Mouse (Mus musculus): Measurements from ENCODE around the gene Lrmp.
A peak's percentile ranks its signal among the peaks of the same experiment; 100 is the strongest.

Lrmp gene

DNA sequence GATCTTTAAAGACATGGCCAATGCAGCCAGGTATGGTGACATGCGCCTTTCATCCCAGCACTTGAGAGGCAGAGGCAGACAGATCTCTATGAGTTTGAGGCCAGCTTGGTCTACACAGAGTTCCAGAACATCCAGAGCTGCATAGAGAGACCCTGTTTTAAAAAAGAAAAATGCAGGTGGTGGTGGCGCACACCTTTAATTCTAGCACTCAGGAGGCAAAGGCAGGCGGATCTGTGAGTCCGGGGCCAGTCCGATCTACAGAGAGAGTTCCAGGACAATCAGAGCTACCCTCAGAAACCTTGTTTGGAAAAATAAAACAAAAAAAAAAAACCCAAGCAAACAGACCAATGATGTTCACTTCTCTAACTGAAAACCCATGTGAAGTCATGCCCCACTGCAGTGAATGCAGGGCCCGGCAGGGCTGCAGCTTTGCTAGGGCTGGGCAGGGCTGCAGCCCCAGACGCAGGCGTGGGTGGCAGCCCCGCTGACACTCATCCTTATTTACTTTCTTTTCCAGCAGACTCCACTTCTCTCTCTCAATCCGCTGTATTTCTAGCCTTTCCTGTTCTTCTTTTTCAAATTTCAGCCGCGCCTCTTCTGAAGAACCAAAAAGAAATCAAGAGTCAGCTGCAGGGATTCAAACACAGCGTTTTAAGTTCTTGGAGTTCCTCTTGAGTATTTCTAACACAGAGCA lies 87.1 kb downstream of the Lrmp start:
- no peak for DNase-seq (ENCODE audit: low read depth, low spot score)

DNA sequence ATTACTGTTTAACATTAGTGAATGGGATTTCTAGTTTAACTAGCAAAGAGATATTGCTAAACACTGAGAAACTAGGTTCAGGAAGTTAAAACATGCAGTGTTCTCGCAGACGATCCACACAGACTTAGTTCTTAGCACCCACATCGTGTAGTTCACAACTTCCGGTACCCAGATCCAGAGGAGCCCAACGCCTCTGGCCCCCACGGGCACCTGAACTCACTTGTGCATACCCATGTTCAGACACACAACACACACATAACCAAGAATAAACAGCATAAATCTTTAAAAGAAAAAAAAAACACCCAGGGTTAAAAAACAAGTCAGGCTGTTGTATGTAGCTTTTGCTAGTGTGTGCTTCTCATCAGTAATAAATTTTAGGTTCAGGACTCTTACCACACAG lies 89.0 kb downstream of the Lrmp start:
- no peak for DNase-seq (ENCODE audit: low read depth, low spot score)

DNA sequence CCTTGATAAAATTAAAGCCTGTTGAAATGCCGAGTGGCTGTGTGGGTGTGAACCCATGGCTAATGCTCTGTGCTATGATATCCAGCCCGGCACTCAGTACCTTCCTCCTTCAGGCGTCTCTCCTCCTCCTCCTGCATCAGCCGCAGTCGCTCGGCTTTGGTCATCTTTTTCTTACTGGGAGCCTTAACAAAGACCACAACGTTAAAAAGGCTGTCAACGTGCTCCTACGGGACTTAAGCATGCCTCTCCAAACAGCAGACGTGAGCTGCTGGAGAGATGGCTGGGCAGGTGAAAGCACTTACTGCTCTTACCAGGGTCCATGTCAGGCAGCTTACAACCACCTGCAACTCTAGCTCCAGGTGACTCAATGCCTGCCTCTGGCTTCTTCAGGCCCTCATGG lies 89.7 kb downstream of the Lrmp start:
- no peak for DNase-seq (ENCODE audit: low read depth, low spot score)

DNA sequence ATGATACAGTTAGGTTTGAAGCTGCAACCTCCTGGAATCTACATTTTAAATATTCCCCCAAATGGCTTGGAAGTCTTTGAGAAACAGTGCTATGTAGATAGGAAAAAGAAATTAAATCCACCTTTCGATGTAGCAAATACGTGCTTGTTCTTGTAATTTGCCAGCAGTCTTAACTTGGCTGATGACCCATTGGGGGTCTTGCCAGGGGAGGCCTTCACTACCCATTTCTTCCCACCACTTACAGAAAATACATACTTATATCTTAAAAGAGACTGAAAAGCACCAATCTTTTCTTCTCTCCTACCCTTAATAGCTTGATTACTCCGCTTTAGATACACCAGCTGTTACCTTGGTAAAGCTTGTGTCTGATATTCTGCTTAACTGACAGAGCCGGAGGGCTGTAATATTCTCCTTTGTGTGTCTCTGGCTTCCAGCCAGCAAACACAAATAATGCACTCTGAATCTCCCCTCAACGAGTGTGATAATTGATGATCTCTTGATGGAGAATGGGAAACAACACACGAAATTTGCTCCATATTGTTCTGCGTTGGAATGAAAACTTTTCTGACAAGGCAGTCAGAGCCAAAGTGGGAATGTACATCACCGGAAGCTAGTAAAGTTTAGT lies 94.7 kb downstream of the Lrmp start:
- no peak for DNase-seq (ENCODE audit: low read depth, low spot score)

DNA sequence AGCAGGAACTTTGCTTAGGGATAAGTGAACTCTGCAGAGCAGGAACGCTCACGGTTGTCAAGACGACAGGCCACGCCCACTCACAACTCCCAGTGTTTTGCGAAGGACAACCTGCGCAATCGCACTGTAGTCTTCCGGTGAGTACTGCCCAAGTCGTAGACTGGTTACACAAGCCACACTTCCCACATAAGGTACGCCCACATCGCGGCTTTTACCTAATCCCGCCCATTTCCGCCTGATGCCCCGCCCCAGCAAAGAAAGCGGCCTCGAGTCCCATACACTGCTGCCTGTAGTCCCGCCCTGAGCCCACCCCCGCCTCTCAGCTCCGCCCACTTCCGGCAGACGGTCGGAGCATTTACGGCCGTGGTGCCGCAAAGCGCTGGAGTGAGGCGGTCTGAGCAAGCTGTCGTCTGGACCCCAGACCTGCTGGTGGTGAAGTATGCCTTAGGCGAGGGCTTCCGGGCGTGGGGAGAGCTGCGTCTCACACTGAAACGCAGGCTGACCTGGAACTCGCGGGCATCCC lies 95.4 kb downstream of the Lrmp start, which contains the start of the genes Casc1 and Etfrf1:
Casc1 (minus strand) TSS at position 190 of the 523 bp plus-strand sequence.
Etfrf1 (plus strand) TSS at position 319 of the 523 bp plus-strand sequence.
- peak; percentile 98 for DNase-seq (ENCODE audit: low read depth, low spot score)

DNA sequence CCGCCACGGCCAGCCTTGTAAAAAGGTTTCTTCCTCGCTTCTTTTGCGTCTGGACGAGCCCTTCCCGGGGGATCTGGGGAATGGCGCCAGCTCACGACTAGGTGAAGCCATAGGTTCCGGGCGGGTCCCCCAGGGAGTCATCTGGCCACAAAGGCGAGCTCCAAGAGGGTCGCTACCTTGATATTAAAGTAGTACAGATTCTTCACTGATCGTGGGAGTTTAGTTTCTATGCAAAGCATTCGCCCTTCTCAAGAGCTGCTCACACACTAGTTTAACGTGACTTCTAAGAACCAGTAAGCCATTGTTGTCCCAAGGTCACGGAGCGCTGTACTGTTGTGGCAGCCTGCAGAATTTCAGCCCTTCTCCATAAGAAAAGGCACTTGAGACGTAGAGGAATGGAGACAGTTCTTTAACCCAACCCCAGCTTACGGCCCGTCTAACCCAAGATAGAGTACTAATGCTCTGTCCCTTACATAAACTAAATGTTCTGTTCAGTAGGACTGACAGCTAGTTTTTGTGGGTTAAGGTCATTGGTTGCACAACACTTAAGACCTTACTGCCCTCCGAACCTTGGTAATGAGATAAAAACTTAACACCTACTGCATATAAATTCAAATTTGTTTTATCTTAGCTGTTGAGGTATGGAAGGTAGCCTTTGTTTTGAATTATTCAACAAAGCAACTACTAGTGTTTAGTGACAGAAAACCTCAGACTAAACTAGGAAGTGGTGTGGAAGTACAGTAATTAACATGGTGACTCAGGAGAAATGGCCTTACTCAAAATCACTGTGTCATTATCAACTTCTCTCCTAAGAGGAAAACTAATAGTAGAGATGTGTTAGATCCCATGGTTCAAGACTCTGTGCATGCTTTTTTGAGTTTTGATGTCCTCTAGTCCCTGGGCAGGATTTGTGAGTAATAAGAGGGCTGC lies 96.2 kb downstream of the Lrmp start:
- peak; percentile 4 for DNase-seq (ENCODE audit: low read depth, low spot score)

DNA sequence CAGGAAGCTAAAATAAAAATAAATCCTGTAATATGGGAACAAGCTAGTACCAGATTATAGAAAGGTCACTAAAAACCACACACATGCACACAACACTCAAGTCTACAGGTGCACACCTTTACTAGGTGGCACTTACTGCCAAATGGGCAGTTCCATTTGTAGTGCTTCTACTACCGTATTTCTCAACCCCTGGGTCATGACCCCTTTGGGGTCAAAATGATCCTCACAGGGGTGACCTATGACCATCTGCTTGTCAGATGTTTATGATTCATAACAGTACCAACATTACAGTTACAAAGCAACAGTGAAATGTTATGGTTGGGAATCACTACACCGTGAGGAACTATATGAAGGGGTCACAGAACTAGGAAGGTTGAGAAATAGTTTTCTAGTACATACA lies 98.5 kb downstream of the Lrmp start:
- no peak for DNase-seq (ENCODE audit: low read depth, low spot score)

DNA sequence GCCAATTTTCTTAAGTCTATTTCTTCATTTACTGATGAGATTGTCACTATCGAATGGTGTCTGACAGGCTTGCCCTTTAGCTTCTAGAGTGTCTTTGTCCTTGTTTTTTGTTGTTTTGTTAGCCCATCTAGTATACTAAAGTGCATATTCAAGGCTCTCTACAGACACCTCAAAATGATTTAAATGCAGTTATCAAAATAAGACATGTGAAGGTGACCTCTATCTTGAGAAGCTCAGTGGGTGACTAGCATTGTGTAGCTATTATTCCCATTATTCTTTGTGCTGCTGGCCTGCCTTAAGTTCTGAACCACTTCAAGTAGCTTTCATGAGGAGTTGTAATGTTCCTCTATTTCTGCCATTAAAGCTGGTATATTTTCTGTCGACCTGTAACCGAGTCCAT lies 100.4 kb downstream of the Lrmp start:
- no peak for DNase-seq (ENCODE audit: low read depth, low spot score)

DNA sequence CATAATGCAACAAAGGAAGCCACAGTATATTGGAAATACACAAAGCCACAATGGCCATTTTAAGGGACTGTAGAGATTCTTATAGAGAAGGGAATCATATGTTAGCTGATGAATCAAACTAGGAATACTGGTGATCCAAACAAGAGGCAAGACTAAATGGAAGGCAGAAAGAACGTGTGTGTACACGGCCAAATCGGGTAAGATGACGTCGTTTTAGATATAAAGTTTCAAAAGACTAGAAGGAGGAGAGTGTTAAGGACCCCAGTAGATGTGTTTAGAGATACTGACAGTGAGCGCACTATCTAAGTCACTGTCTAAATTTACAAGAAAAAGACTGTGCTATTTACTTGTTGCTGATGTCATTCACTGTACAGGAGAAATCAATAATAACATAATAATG lies 108.8 kb downstream of the Lrmp start:
- DNase-seq (ENCODE audit: low read depth, low spot score): no peak

All from retina, adult 2 months (tissue).